Mouse (Mus musculus): ENCODE results near the gene Wipf2. TPM values are rescaled to one million over a fixed set of nuclear protein-coding genes. Genes with fewer than 3 reads are reported as not detected.

Wipf2 gene
- polyA plus RNA-seq, 1 experiment: 11.3 TPM

DNA sequence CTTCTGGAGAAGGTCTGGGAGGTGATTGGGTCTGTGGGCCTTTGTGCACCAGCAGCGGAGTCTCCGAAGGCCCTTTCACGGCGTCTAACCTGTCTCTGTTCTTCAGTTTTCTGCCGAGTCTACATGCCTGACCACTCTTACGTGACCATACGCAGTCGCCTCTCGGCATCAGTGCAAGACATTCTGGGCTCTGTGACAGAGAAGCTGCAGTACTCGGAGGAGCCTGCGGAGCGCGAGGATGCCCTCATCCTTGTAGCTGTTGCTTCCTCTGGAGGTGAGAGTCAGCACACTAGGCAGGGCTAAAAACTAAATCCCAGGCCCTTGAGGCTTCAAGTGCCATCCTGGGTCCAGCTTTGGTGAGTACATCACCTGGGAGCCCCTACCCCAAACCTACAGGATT, 17.4 kb upstream of the Wipf2 start:
- Histone ChIP-seq H3K4me1 (ENCODE audit: control insufficient read depth, insufficient read depth, low read length) (no peaks in the 10 kb centered on the region), H3K27ac (ENCODE audit: control insufficient read depth, insufficient read depth, low read depth, low read length, poor library complexity) (no peak overlapping the region), H3K4me3 (replicated peaks; ENCODE audit: control insufficient read depth, low read depth, low read length) (no peak overlapping the region)
- no peak for TF ChIP-seq POLR2A (IDR thresholded peaks at IDR 0.05; ENCODE audit: borderline replicate concordance, control insufficient read depth, low read depth, low read length)
- TF ChIP-seq CTCF (IDR thresholded peaks at IDR 0.05; ENCODE audit: control insufficient read depth, insufficient read depth, low read length): no peak
- 85% methylated on average over 13 of the region's 13 CpGs for WGBS

DNA sequence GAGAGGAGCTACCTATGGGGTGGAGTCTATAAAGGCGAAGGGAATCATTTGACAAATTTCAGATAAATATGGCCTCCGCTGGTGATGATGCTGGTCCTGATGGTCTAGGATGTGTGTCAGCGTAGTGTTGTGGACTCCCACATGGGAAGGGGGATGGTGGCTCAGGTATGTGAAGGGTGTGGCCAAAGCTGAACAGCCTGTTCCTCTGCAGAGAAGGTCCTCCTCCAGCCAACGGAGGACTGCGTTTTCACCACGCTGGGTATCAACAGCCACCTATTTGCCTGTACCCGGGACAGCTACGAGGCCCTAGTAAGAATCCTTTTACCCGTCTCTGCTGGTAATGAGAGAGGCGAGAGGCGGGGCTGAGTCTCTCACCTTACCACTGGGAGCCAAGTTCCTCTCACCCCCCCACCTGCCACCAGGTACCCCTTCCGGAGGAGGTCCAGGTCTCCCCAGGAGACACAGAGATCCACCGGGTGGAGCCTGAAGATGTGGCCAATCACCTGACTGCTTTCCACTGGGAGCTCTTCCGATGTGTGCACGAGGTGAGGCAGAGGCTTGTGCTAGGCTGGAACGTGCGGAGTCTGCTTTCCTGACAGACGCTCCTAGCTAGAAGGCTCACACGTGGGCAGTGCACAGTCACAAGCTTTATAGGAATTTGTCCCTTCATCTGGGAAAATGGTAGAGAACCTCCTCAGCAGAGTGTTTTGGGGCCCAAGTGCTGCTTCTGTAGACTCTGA, 16.4 kb upstream of the Wipf2 start:
- Histone ChIP-seq H3K4me3 (replicated peaks; ENCODE audit: control insufficient read depth, low read depth, low read length) (no peak overlapping the region), H3K27ac (ENCODE audit: control insufficient read depth, insufficient read depth, low read depth, low read length, poor library complexity) (no peak overlapping the region), H3K4me1 (ENCODE audit: control insufficient read depth, insufficient read depth, low read length) (no peaks in the 10 kb centered on the region)
- 83% methylated on average over 19 of the region's 19 CpGs for WGBS
- TF ChIP-seq POLR2A (IDR thresholded peaks at IDR 0.05; ENCODE audit: borderline replicate concordance, control insufficient read depth, low read depth, low read length) (no peak), CTCF (IDR thresholded peaks at IDR 0.05; ENCODE audit: control insufficient read depth, insufficient read depth, low read length) (no peak)

DNA sequence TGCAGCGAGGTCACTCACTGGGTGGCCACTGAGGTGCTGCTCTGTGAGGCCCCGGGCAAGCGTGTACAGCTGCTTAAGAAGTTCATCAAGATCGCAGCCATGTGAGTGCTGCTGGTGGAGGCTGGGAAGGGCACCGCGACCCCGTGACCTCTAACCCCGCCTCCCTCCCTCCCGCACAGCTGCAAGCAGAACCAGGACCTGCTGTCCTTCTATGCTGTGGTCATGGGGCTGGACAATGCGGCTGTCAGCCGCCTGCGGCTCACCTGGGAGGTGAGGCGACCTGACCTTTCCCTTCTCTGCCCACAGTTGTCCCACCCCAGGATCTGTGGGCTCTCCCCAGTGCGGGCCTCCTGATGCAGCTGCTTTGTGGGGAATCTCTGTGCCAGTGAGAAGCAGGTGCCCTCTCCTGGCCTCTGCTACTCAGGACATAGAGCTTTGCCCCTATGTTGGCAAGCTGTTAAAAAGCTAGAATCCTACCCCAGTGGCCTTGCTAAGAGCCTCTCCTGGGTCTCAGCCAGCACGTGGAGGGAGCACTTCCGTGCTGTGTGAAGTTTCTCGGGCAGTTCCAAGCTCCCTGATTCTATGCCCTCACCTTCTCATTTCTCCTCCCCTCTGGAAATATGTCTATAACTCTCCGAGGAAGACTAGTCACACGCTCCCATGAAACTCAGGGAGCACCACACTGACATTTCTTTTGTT, 14.1 kb upstream of the Wipf2 start:
- no peaks in the 10 kb centered on the region for H3K4me1 ChIP-seq (ENCODE audit: control insufficient read depth, insufficient read depth, low read length)
- H3K4me3 ChIP-seq (replicated peaks; ENCODE audit: control insufficient read depth, low read depth, low read length): no peak overlapping the region
- H3K27ac ChIP-seq (ENCODE audit: control insufficient read depth, insufficient read depth, low read depth, low read length, poor library complexity): no peak overlapping the region
- 43% methylated on average over 19 of the region's 19 CpGs for WGBS
- no peak for TF ChIP-seq POLR2A (IDR thresholded peaks at IDR 0.05; ENCODE audit: borderline replicate concordance, control insufficient read depth, low read depth, low read length)
- TF ChIP-seq CTCF (IDR thresholded peaks at IDR 0.05; ENCODE audit: control insufficient read depth, insufficient read depth, low read length): no peak

DNA sequence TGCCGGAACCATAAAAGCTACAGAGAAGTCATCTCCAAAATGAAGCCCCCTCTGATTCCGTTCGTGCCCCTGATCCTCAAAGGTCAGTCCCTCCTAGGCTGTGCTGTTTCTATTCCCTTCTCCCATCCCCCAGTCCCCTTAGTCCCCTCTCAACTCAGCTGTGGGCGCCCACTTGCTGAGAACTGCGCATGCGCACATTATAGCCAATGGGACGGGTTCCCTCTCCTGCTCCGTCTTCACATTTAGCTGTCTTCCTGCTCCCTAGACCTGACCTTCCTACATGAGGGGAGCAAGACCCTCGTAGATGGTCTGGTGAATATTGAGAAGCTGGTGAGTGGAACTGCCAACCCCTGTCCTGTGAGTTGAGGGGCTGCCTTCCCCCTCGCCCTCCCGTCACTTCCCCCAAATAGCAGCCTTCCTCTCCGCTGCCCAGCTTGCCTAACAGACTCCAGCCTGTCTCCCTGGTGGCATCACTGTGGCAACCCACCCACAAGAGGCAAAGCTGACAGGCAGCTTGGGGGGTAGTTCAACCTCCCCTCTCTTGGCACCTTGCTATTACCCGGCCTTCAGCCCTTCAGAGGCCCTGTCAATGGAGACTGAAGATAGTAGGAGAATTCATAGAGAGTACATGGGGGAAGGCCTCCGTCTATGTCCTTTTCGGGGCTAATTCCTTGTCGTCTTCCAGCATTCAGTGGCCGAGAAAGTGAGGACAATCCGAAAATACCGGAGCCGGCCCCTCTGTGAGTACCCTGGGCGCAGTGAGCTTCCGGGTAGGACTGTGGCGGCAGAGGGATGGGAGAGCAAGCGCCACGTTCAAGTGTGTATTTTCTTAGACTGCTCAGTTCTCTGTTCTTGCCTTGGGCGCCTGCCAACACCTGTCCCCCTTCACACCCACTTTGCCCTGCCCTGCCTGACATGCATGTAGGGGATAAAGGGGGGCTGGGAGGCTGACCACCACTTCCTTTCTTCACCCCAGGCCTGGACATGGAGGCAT, 13.0 kb upstream of the Wipf2 start:
- Histone ChIP-seq H3K27ac (ENCODE audit: control insufficient read depth, insufficient read depth, low read depth, low read length, poor library complexity) (no peak overlapping the region), H3K4me1 (ENCODE audit: control insufficient read depth, insufficient read depth, low read length) (no peaks in the 10 kb centered on the region), H3K4me3 (replicated peaks; ENCODE audit: control insufficient read depth, low read depth, low read length) (no peak overlapping the region)
- TF ChIP-seq CTCF (IDR thresholded peaks at IDR 0.05; ENCODE audit: control insufficient read depth, insufficient read depth, low read length) (no peak), POLR2A (IDR thresholded peaks at IDR 0.05; ENCODE audit: borderline replicate concordance, control insufficient read depth, low read depth, low read length) (no peak)
- WGBS: 69% methylated on average over 26 of the region's 26 CpGs

DNA sequence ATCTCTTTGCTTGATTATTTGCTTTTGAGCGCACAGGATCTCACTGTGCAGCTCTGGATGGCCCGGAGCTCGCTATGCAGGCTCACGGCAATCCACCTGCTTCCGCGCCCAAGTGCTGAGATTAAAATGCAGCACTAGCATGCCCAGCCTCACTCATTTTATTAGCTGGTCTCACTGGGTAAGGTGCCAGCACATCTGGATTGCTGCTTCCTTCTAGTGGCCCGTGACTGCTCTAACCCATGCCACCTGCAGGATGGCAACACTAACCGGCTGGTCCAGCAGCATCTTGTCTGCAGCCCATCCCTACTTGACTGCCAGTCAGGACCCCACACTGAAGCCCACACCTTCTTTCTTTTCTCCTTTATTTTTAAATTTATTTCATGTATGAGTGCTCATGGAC, 9.3 kb upstream of the Wipf2 start:
- 87% methylated on average over 8 of the region's 8 CpGs for WGBS
- no peak overlapping the region for H3K4me3 ChIP-seq (replicated peaks; ENCODE audit: control insufficient read depth, low read depth, low read length)
- no peaks in the 10 kb centered on the region for H3K4me1 ChIP-seq (ENCODE audit: control insufficient read depth, insufficient read depth, low read length)
- H3K27ac ChIP-seq (ENCODE audit: control insufficient read depth, insufficient read depth, low read depth, low read length, poor library complexity): no peak overlapping the region
- no peak for TF ChIP-seq CTCF (IDR thresholded peaks at IDR 0.05; ENCODE audit: control insufficient read depth, insufficient read depth, low read length)
- no peak for TF ChIP-seq POLR2A (IDR thresholded peaks at IDR 0.05; ENCODE audit: borderline replicate concordance, control insufficient read depth, low read depth, low read length)

DNA sequence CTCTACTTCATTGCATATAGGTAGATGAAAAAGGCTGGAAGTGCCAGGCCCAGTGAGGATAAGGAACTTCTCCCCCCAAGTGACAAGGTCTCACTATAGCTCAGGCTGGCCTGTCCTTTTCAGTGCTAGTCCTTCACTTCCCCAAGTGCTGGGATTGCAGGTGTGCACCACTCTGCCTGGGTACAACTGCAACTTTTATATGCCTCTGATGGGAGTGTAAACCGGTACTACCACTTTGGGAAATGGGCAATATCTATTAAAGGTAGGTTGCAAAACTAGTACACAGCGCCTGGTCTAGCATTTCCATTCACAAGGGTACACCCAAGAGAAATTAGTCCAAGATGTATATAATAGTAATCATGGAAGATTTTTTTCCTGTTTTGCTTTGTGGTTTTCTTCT, 8.8 kb upstream of the Wipf2 start:
- TF ChIP-seq CTCF (IDR thresholded peaks at IDR 0.05; ENCODE audit: control insufficient read depth, insufficient read depth, low read length): no peak

DNA sequence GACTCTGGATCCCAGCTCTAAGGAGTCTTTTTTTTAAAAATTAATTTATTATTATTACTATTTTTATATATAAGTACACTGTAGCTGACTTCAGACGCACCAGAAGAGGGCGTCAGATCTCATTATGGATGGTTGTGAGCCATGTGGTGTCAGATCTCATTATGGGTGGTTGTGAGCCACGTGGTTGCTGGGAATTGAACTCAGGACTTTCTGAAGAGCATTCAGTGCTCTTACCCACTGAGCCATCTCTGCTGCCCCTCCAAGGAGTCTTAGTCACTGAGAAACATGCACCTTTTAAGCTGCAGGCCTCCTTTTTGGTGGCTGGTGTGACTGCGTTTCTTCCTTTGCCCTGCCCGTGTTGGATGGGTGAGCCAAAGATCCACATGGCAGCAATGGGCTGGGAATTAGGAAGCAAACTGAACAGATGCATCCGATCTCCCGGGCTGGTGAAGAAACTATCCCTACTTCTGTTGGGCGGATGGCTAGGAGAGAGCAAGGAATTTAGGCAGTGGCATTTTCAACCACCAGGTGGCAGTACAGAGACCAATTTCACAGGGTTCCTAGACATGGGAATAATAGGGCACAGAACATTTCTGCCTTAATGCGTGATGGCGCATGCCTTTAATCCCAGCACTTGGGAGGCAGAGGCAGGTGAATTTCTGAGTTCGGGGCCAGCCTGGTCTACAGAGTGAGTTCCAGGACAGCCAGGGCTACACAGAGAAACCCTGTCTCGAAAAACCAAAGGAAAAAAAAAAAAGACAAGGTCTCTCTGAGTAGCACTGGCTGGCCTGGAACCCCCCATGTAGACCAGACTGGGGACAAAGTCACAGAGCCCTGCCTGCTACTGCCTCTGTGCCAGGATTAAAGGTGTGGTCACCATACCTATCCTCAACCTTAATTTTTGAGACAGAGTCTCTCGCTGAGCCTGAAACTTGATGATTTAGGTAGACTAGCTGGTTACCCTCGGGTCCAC, 4.4 kb upstream of the Wipf2 start:
- Histone ChIP-seq H3K4me1 (ENCODE audit: control insufficient read depth, insufficient read depth, low read length) (no peaks in the 10 kb centered on the region), H3K4me3 (replicated peaks; ENCODE audit: control insufficient read depth, low read depth, low read length) (no peak overlapping the region), H3K27ac (ENCODE audit: control insufficient read depth, insufficient read depth, low read depth, low read length, poor library complexity) (no peak overlapping the region)
- TF ChIP-seq CTCF (IDR thresholded peaks at IDR 0.05; ENCODE audit: control insufficient read depth, insufficient read depth, low read length) (peak; percentile 55), POLR2A (IDR thresholded peaks at IDR 0.05; ENCODE audit: borderline replicate concordance, control insufficient read depth, low read depth, low read length) (no peak)
- 31% methylated on average over 14 of the region's 14 CpGs for WGBS

More for the DNA sequence above, 8.8 kb upstream of the Wipf2 start:
- WGBS: 86% methylated on average over 2 of the region's 2 CpGs
- Histone ChIP-seq H3K4me3 (replicated peaks; ENCODE audit: control insufficient read depth, low read depth, low read length) (no peak overlapping the region), H3K4me1 (ENCODE audit: control insufficient read depth, insufficient read depth, low read length) (no peaks in the 10 kb centered on the region), H3K27ac (ENCODE audit: control insufficient read depth, insufficient read depth, low read depth, low read length, poor library complexity) (no peak overlapping the region)
